In genomic region chr19:40523431-40524005, GRCm38 (mm10) we compare ENCODE assay signal across 19 mouse cellular contexts. TPM values are rescaled to one million over a fixed set of nuclear protein-coding genes. Genes with fewer than 3 reads are reported as not detected.
DNase-seq lines count a peak whose midpoint lies in the region; ATAC-seq and TF ChIP-seq lines count a peak whose summit lies in the region.
"Had no signal": no experiment of that assay in that cellular context is flagged by ENCODE, and none has a peak within 500 bp of the region (broad histone marks: within the 10 kb centered on the region; RNA-seq: fewer than 3 reads in every experiment).

No protein-coding gene starts in this region.

- no peaks in the 10 kb centered on the region for H3K4me1 ChIP-seq in hindbrain, postnatal 0 days (ENCODE audit: insufficient read depth, low read length)
- no peaks in the 10 kb centered on the region for H3K4me1 ChIP-seq in hindbrain, embryonic 16.5 days (ENCODE audit: control insufficient read depth, insufficient read depth, low read depth, low read length)
- H3K4me1 ChIP-seq in midbrain, embryonic 14.5 days (ENCODE audit: control insufficient read depth, insufficient read depth, low read length) = no peaks in the 10 kb centered on the region
- no peaks in the 10 kb centered on the region; the same call in 1 of the 2 replicates for H3K4me1 ChIP-seq in midbrain, embryonic 10.5 days
- H3K4me1 ChIP-seq: embryonic facial prominence, embryonic 13.5 days; forebrain, embryonic 13.5 days had no signal

- no peak for TF ChIP-seq CTCF in hindbrain, postnatal 0 days (IDR thresholded peaks at IDR 0.05; ENCODE audit: low read depth)

- H3K27ac ChIP-seq in hindbrain, postnatal 0 days = no peak overlapping the region
- no peak overlapping the region for H3K27ac ChIP-seq in hindbrain, embryonic 16.5 days (ENCODE audit: low read depth, low read length)
- H3K27ac ChIP-seq in midbrain, embryonic 14.5 days (replicated peaks; ENCODE audit: low read depth, low read length) = no peak overlapping the region
- no peak overlapping the region for H3K27ac ChIP-seq in midbrain, embryonic 10.5 days (replicated peaks)
- H3K27ac ChIP-seq: embryonic facial prominence, embryonic 13.5 days; forebrain, embryonic 13.5 days; heart, adult 2 months; heart, embryonic 15.5 days had no signal

- H3K9me3 ChIP-seq in hindbrain, postnatal 0 days (ENCODE audit: low read length) = no peaks in the 10 kb centered on the region
- H3K9me3 ChIP-seq in hindbrain, embryonic 16.5 days (ENCODE audit: control insufficient read depth, low read length) = no peaks in the 10 kb centered on the region
- no peaks in the 10 kb centered on the region for H3K9me3 ChIP-seq in midbrain, embryonic 14.5 days (ENCODE audit: control insufficient read depth, low read length)
- H3K9me3 ChIP-seq in midbrain, embryonic 10.5 days (replicated peaks) = no peaks in the 10 kb centered on the region
- H3K9me3 ChIP-seq: embryonic facial prominence, embryonic 13.5 days; forebrain, embryonic 13.5 days; heart, embryonic 15.5 days had no signal

- H3K36me3 ChIP-seq in hindbrain, postnatal 0 days (ENCODE audit: insufficient read depth, low read length) = no peaks in the 10 kb centered on the region
- H3K36me3 ChIP-seq in hindbrain, embryonic 16.5 days (ENCODE audit: control insufficient read depth, insufficient read depth, low read length) = no peaks in the 10 kb centered on the region
- no peaks in the 10 kb centered on the region for H3K36me3 ChIP-seq in midbrain, embryonic 14.5 days (ENCODE audit: control insufficient read depth, insufficient read depth, low read length)
- no peaks in the 10 kb centered on the region for H3K36me3 ChIP-seq in midbrain, embryonic 10.5 days
- H3K36me3 ChIP-seq: embryonic facial prominence, embryonic 13.5 days; heart, embryonic 15.5 days had no signal

- H3K9ac ChIP-seq in hindbrain, postnatal 0 days (replicated peaks; ENCODE audit: low read length) = no peak overlapping the region
- H3K9ac ChIP-seq in hindbrain, embryonic 16.5 days (ENCODE audit: low read depth, low read length) = no peak overlapping the region
- H3K9ac ChIP-seq in midbrain, embryonic 14.5 days (replicated peaks; ENCODE audit: low read length) = no peak overlapping the region
- H3K9ac ChIP-seq: embryonic facial prominence, embryonic 13.5 days; forebrain, embryonic 13.5 days; heart, embryonic 15.5 days had no signal

- H3K27me3 ChIP-seq in hindbrain, postnatal 0 days (ENCODE audit: insufficient read depth, low read length) = no peaks in the 10 kb centered on the region
- no peaks in the 10 kb centered on the region for H3K27me3 ChIP-seq in hindbrain, embryonic 16.5 days (replicated peaks; ENCODE audit: control insufficient read depth, insufficient read depth, low read length)
- H3K27me3 ChIP-seq in midbrain, embryonic 14.5 days (ENCODE audit: control insufficient read depth, insufficient read depth, low read length) = no peaks in the 10 kb centered on the region
- no peaks in the 10 kb centered on the region for H3K27me3 ChIP-seq in midbrain, embryonic 10.5 days (ENCODE audit: low read depth, poor library complexity, severe bottlenecking)
- H3K27me3 ChIP-seq: embryonic facial prominence, embryonic 13.5 days; forebrain, embryonic 13.5 days; heart, embryonic 15.5 days had no signal

- no peak for ATAC-seq in hindbrain, postnatal 0 days
- ATAC-seq in hindbrain, embryonic 16.5 days = no peak
- ATAC-seq in midbrain, embryonic 14.5 days (ENCODE audit: low FRiP score, low TSS enrichment) = no peak
- ATAC-seq: forebrain, embryonic 13.5 days; intestine, embryonic 16.5 days had no signal

- H3K4me2 ChIP-seq in hindbrain, postnatal 0 days (ENCODE audit: low read depth, low read length) = no peak overlapping the region
- H3K4me2 ChIP-seq in hindbrain, embryonic 16.5 days (ENCODE audit: low read length) = no peak overlapping the region
- H3K4me2 ChIP-seq in midbrain, embryonic 14.5 days (ENCODE audit: low read length) = no peak overlapping the region
- H3K4me2 ChIP-seq: embryonic facial prominence, embryonic 13.5 days; forebrain, embryonic 13.5 days; heart, embryonic 11.5 days; heart, embryonic 15.5 days had no signal

- peak; percentile 33 for DNase-seq in hindbrain, postnatal 0 days (ENCODE audit: low spot score)
- DNase-seq in midbrain, embryonic 14.5 days = peak; percentile 19
- no peak for DNase-seq in midbrain, embryonic 10.5 days (ENCODE audit: low spot score)
- DNase-seq in adipocyte (ENCODE audit: low spot score) = peak; percentile 48
- DNase-seq in gonadal fat pad, adult 2 months (ENCODE audit: low read depth) = peak; percentile 80
- no peak for DNase-seq in cerebellum, adult 9-11 months
- DNase-seq: adrenal gland, postnatal 10 days; cerebellum, adult 11 months; cerebellum, adult 8-10 months; cerebellum, postnatal 36 days; gastrocnemius, postnatal 10 days; heart, adult 2 months; heart, postnatal 14 days had no signal

- no peak overlapping the region for H3K4me3 ChIP-seq in hindbrain, postnatal 0 days (ENCODE audit: low read length)
- no peak overlapping the region for H3K4me3 ChIP-seq in hindbrain, embryonic 16.5 days (ENCODE audit: low read length)
- no peak overlapping the region for H3K4me3 ChIP-seq in midbrain, embryonic 14.5 days (replicated peaks; ENCODE audit: low read depth, low read length)
- no peak overlapping the region for H3K4me3 ChIP-seq in midbrain, embryonic 10.5 days
- H3K4me3 ChIP-seq: embryonic facial prominence, embryonic 13.5 days; forebrain, embryonic 13.5 days; heart, adult 2 months; heart, embryonic 15.5 days had no signal

- 39% methylated on average over 8 of the region's 8 CpGs for WGBS in hindbrain, postnatal 0 days
- 49% methylated on average over 8 of the region's 8 CpGs for WGBS in hindbrain, embryonic 16.5 days
- WGBS in midbrain, embryonic 14.5 days = 52% methylated on average over 8 of the region's 8 CpGs
- WGBS in midbrain, embryonic 10.5 days = 70% methylated on average over 8 of the region's 8 CpGs

RNA-seq across cellular contexts. Expression of gene Sorbs1, which starts 9.9 kb away (rescaled TPM):
- total RNA-seq in hindbrain, postnatal 0 days (2014; rRNA removed) = 52.4 and 64.2 TPM in 2 replicates
- 70.4 and 79.2 TPM in 2 replicates for polyA plus RNA-seq in hindbrain, postnatal 0 days (2015; fragmentation: Nextera tagmentation; extraction: Ambion mirVana)
- polyA plus RNA-seq in hindbrain, embryonic 16.5 days (2015; fragmentation: Nextera tagmentation; extraction: Ambion mirVana) = 83.6 and 101 TPM in 2 replicates
- 60.6 and 87.9 TPM in 2 replicates for polyA plus RNA-seq in midbrain, embryonic 14.5 days (2014; fragmentation: Nextera tagmentation; extraction: Ambion mirVana)
- 47.9 and 62.2 TPM in 2 replicates for polyA plus RNA-seq in midbrain, embryonic 10.5 days (2016; fragmentation: Nextera tagmentation; extraction: Ambion mirVana)
- polyA plus RNA-seq in gonadal fat pad, adult 2 months (2012; rRNA removed) = 113 and 122 TPM in 2 replicates

Comparison
In these comparisons a context has a peak if more than half of its experiments do, and no peak if none do; other contexts are left out.
1. DNase-seq: peak in hindbrain, postnatal 0 days (single experiment), midbrain, embryonic 14.5 days (single experiment), adipocyte (single experiment) and gonadal fat pad, adult 2 months (single experiment); none in midbrain, embryonic 10.5 days (single experiment) and cerebellum, adult 9-11 months (single experiment).